Mouse (Mus musculus) lung, adult 2 months (tissue): ENCODE measurements around the gene Dnah8.

Source experiments
- CTCF ChIP-seq: fragments of 200-500 bp; IDR thresholded peaks from 2 replicates; pipeline ENCODE4 v1.5.1; 2011; ENCODE audit warnings: mild to moderate bottlenecking, low read length, control low read depth; ENCODE audit not compliant: insufficient read depth
- POLR2A ChIP-seq: fragments of 200-500 bp; IDR thresholded peaks from 2 replicates; pipeline ENCODE4 v1.6.1; 2011; ENCODE audit warnings: low read depth, mild to moderate bottlenecking, control low read depth, low read length, borderline replicate concordance; ENCODE audit errors: extremely low read depth

GRCm38 (mm10) chr17:30818543-30818942 lies 194.4 kb downstream of the Dnah8 start:
- TF ChIP-seq POLR2A (no peak), CTCF (no peak)
